Mouse (Mus musculus): Measurements from ENCODE around the gene Aktip. TPM values are rescaled to one million over a fixed set of nuclear protein-coding genes. Genes with fewer than 3 reads are reported as not detected.
A peak's percentile ranks its signal among the peaks of the same experiment; 100 is the strongest.

Gene Aktip
- polyA plus RNA-seq, 1 experiment from 2014 or later = 98.8 TPM

DNA sequence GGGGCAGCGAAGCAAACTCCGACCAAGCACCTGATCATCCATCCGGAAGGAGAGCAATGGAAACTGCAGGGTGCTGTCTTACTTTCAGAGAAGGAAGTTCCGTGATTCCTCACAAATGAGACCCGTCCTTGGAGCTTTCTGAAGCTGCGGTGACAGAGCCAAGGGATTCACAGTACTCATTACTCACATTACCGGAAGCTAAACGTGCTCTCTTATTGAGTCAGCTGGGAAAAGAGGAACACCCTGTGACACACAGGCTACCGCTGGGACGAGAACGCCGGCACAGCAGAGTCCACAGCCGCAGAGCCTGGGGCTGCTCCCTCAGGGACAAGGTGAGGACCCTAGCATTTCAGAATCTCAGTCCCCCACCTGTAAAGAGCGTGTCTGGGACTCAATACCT is 23.6 kb downstream of the Aktip start:
- ATAC-seq (replicated peaks; ENCODE audit: low FRiP score) = no peak
- Histone ChIP-seq H3K27me3 (ENCODE audit: control insufficient read depth, insufficient read depth, low read length) (no peaks in the 10 kb centered on the region), H3K4me2 (ENCODE audit: low read depth, low read length, severe bottlenecking) (no peak overlapping the region), H3K27ac (ENCODE audit: low read depth, low read length) (no peak overlapping the region), H3K9ac (ENCODE audit: low read length) (no peak overlapping the region), H3K9me3 (ENCODE audit: control insufficient read depth, low read length) (no peaks in the 10 kb centered on the region), H3K4me3 (ENCODE audit: low read depth, low read length) (no peak overlapping the region), H3K36me3 (ENCODE audit: control insufficient read depth, insufficient read depth, low read length) (no peaks in the 10 kb centered on the region), H3K4me1 (replicated peaks; ENCODE audit: control insufficient read depth, insufficient read depth, low read length) (peaks cover 2% of the 10 kb centered on the region; the same call in 1 of the 2 replicates)
- DNase-seq (ENCODE audit: low spot score) = no peak
- WGBS = 71% methylated on average over 14 of the region's 14 CpGs

DNA sequence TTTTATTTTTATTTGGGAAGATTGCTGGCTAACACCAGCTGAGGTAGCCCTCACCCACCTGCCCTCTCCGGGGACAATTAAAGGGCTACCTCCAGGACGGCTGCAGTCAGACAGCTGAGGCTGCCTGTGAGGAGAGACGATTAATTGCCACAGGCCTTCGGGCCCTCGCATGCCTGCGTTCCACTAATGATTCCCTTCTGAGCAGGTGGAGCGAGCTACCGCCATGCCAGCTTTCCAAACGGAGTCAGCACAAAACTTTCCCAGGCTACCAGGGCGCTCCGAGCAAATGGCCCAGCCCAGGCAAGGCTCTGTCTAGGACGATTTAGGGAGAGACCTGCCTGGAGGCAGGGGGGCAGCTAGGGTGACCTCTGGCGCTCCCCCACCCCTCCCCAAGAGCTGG is 28.2 kb downstream of the Aktip start:
- Histone ChIP-seq H3K36me3 (ENCODE audit: control insufficient read depth, insufficient read depth, low read length) (no peaks in the 10 kb centered on the region), H3K9ac (ENCODE audit: low read length) (no peak overlapping the region), H3K9me3 (ENCODE audit: control insufficient read depth, low read length) (no peaks in the 10 kb centered on the region), H3K4me1 (replicated peaks; ENCODE audit: control insufficient read depth, insufficient read depth, low read length) (peaks cover 2% of the 10 kb centered on the region; the same call in 1 of the 2 replicates), H3K27ac (ENCODE audit: low read depth, low read length) (no peak overlapping the region), H3K4me2 (ENCODE audit: low read depth, low read length, severe bottlenecking) (no peak overlapping the region), H3K4me3 (ENCODE audit: low read depth, low read length) (no peak overlapping the region), H3K27me3 (ENCODE audit: control insufficient read depth, insufficient read depth, low read length) (no peaks in the 10 kb centered on the region)
- ATAC-seq (replicated peaks; ENCODE audit: low FRiP score) = peak; percentile 51
- WGBS = 60% methylated on average over 13 of the region's 13 CpGs
- DNase-seq (ENCODE audit: low spot score) = peak; percentile 59

DNA sequence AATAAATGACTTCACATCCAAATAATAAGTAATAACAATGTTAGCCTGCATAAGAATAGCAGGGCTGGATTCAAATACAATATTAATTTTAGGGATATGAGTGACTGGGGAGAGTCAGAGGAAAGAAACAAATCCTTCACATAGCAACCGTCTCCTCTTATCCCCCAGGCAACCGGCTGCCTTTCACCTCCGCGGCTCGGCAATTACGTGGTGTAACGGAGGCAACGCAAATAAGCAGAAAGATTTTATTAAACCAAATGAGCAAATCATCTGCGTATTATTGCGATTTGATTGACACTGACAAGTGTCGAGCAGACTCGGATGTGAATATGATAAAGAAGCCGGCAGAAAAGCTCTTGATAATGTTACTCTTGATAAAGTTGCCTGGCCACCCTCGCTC is 28.9 kb downstream of the Aktip start:
- Histone ChIP-seq H3K4me1 (replicated peaks; ENCODE audit: control insufficient read depth, insufficient read depth, low read length) (peaks cover 2% of the 10 kb centered on the region; the same call in 1 of the 2 replicates), H3K27me3 (ENCODE audit: control insufficient read depth, insufficient read depth, low read length) (no peaks in the 10 kb centered on the region), H3K36me3 (ENCODE audit: control insufficient read depth, insufficient read depth, low read length) (no peaks in the 10 kb centered on the region), H3K27ac (ENCODE audit: low read depth, low read length) (no peak overlapping the region), H3K4me2 (ENCODE audit: low read depth, low read length, severe bottlenecking) (no peak overlapping the region), H3K4me3 (ENCODE audit: low read depth, low read length) (no peak overlapping the region), H3K9me3 (ENCODE audit: control insufficient read depth, low read length) (no peaks in the 10 kb centered on the region), H3K9ac (ENCODE audit: low read length) (no peak overlapping the region)
- peak; percentile 69 for DNase-seq (ENCODE audit: low spot score)
- WGBS = 56% methylated on average over 14 of the region's 14 CpGs
- peak; percentile 33; the same call in 1 of the 2 replicates for ATAC-seq (replicated peaks; ENCODE audit: low FRiP score)

DNA sequence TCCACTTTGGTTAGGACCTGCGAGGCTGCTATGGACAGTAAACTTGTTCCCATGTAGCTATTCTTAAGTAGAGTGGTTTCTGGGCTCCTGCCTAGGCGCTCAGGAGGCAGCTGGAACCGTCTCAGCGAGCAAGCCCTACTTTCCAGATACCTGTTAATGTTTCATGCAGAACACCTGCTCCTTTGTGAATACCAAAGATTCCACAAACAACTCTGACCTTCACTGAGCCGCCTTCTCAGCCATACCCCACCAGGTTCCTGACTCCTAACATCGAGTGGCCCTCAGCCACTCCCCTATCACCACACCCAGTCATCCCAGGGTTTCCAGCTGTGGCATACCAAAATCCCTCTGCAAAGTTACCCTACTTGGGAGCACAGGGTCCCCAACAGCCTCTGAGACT is 29.6 kb downstream of the Aktip start:
- Histone ChIP-seq H3K9ac (ENCODE audit: low read length) (no peak overlapping the region), H3K4me2 (ENCODE audit: low read depth, low read length, severe bottlenecking) (no peak overlapping the region), H3K27ac (ENCODE audit: low read depth, low read length) (no peak overlapping the region), H3K9me3 (ENCODE audit: control insufficient read depth, low read length) (no peaks in the 10 kb centered on the region), H3K4me3 (ENCODE audit: low read depth, low read length) (no peak overlapping the region), H3K27me3 (ENCODE audit: control insufficient read depth, insufficient read depth, low read length) (no peaks in the 10 kb centered on the region), H3K36me3 (ENCODE audit: control insufficient read depth, insufficient read depth, low read length) (no peaks in the 10 kb centered on the region), H3K4me1 (replicated peaks; ENCODE audit: control insufficient read depth, insufficient read depth, low read length) (peaks cover 2% of the 10 kb centered on the region; the same call in 1 of the 2 replicates)
- no peak for DNase-seq (ENCODE audit: low spot score)
- 82% methylated on average over 6 of the region's 6 CpGs for WGBS
- ATAC-seq (replicated peaks; ENCODE audit: low FRiP score) = no peak

DNA sequence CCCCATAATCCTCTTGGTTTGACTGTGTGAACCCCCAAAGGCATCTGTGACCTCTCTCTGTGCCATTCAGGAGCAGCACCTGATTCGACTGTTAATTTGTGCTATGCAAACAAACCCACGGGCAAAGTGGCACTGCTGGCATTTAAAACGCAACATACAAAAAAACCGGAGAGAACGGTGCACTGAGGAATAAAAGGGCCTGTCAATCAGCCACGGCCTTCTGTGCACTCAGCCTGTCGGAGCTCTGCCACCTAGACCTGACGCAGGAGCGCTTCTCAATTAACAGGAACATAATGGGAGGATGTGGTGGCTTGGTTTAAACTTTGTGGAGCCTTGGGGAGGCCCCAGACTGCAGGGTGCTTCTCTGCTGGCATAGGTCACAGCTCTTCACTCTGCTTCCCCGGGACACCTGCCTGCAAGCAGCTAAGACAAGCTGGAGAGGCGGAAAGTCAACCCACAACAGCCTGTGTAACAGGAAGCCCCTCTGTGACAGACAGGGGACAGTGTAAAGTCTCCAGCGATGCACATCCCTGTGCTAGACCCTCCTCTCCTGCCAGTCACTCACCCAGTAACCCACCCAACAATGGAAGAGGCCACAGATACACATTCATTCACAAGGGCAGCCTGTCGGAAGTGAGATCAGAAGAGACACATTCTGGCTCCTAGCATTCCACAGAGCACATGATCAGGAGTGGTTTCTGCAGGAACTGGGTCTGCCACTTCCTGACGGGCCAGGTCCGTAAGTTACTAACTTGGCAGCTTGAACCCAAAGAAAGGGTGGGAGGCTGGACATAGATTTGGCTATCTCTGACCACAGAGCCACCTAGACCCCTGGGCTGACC is 39.6 kb downstream of the Aktip start:
- Histone ChIP-seq H3K27ac (ENCODE audit: low read depth, low read length) (peak overlapping the region; percentile 20; the same call in 1 of the 2 replicates), H3K9ac (ENCODE audit: low read length) (no peak overlapping the region), H3K4me1 (replicated peaks; ENCODE audit: control insufficient read depth, insufficient read depth, low read length) (peaks cover 8% of the 10 kb centered on the region; the same call in 1 of the 2 replicates), H3K4me2 (ENCODE audit: low read depth, low read length, severe bottlenecking) (no peak overlapping the region), H3K9me3 (ENCODE audit: control insufficient read depth, low read length) (no peaks in the 10 kb centered on the region), H3K4me3 (ENCODE audit: low read depth, low read length) (no peak overlapping the region), H3K36me3 (ENCODE audit: control insufficient read depth, insufficient read depth, low read length) (no peaks in the 10 kb centered on the region), H3K27me3 (ENCODE audit: control insufficient read depth, insufficient read depth, low read length) (no peaks in the 10 kb centered on the region)
- DNase-seq (ENCODE audit: low spot score) (no peak), ATAC-seq (replicated peaks; ENCODE audit: low FRiP score) (no peak)
- WGBS = 37% methylated on average over 15 of the region's 15 CpGs

DNA sequence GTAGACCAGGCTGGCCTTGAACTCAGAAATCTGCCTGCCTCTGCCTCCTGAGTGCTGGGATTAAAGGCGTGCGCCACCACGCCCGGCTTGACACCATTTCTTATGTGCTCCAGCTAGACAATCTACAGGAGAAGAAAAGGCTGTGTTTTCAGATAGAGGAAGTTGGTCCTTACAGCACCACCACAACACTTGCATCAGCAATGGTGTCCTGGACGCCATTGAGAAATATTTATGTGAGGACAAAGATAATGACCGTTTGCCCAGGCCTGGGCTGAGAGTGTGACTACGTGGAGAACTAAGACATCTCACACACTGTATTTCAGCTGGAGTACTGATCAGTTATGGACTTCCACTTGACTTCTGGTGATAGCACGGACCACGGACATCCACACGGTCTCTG is 41.2 kb downstream of the Aktip start:
- Histone ChIP-seq H3K27ac (ENCODE audit: low read depth, low read length) (no peak overlapping the region), H3K4me3 (ENCODE audit: low read depth, low read length) (no peak overlapping the region), H3K36me3 (ENCODE audit: control insufficient read depth, insufficient read depth, low read length) (no peaks in the 10 kb centered on the region), H3K9ac (ENCODE audit: low read length) (no peak overlapping the region), H3K9me3 (ENCODE audit: control insufficient read depth, low read length) (no peaks in the 10 kb centered on the region; the same call in 1 of the 2 replicates), H3K4me2 (ENCODE audit: low read depth, low read length, severe bottlenecking) (no peak overlapping the region), H3K27me3 (ENCODE audit: control insufficient read depth, insufficient read depth, low read length) (no peaks in the 10 kb centered on the region), H3K4me1 (replicated peaks; ENCODE audit: control insufficient read depth, insufficient read depth, low read length) (peaks cover 8% of the 10 kb centered on the region; the same call in 1 of the 2 replicates)
- ATAC-seq (replicated peaks; ENCODE audit: low FRiP score) (no peak), DNase-seq (ENCODE audit: low spot score) (no peak)
- 96% methylated on average over 10 of the region's 10 CpGs for WGBS

DNA sequence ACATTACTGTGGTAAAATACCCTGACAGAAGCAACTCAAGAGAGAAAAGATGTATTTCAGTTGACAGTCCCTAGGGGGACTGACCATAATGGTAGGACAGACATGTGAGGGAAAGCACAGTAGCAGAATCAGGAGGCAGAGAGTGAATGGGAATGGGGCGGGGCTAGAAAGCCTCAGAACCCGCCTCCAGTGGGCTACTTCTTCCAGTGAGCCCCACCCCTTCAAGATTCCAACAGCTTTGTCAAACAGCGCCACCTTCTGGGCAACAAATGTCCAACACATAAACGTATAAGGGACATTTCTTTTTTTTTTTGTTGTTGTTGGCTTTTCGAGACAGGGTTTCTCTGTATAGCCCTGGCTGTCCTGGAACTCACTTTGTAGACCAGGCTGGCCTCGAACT is 45.2 kb downstream of the Aktip start:
- H3K4me1 ChIP-seq (replicated peaks; ENCODE audit: control insufficient read depth, insufficient read depth, low read length) = no peaks in the 10 kb centered on the region
- no peak overlapping the region for H3K4me2 ChIP-seq (ENCODE audit: low read depth, low read length, severe bottlenecking)
- no peak for DNase-seq (ENCODE audit: low spot score)
- H3K9ac ChIP-seq (ENCODE audit: low read length) = no peak overlapping the region
- WGBS = 41% methylated on average over 6 of the region's 6 CpGs
- H3K27ac ChIP-seq (ENCODE audit: low read depth, low read length) = no peak overlapping the region
- H3K9me3 ChIP-seq (ENCODE audit: control insufficient read depth, low read length) = no peaks in the 10 kb centered on the region; the same call in 1 of the 2 replicates
- no peak for ATAC-seq (replicated peaks; ENCODE audit: low FRiP score)
- H3K4me3 ChIP-seq (ENCODE audit: low read depth, low read length) = no peak overlapping the region
- no peaks in the 10 kb centered on the region for H3K27me3 ChIP-seq (ENCODE audit: control insufficient read depth, insufficient read depth, low read length)
- no peaks in the 10 kb centered on the region for H3K36me3 ChIP-seq (ENCODE audit: control insufficient read depth, insufficient read depth, low read length)

DNA sequence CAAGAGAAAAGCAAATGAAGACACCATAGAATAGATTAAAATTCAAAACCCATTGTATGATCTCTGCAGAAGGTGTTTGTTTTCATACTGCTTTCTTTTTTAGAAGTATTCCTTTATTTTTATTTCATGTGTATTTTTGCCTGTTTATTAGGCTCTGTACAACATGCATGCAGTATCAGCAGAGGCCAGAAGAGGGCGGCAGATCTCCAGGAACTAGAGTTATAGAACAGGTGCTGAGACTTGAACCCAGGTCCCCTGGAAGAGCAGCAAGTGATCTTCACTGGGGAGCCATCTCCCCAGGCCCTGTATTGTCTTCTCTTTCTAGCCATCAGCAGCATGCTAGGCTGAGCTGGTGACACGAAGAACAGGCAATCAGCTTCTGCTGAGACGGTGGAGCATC is 45.9 kb downstream of the Aktip start:
- Histone ChIP-seq H3K9ac (ENCODE audit: low read length) (no peak overlapping the region), H3K4me3 (ENCODE audit: low read depth, low read length) (no peak overlapping the region), H3K4me2 (ENCODE audit: low read depth, low read length, severe bottlenecking) (no peak overlapping the region), H3K9me3 (ENCODE audit: control insufficient read depth, low read length) (no peaks in the 10 kb centered on the region; the same call in 1 of the 2 replicates), H3K27ac (ENCODE audit: low read depth, low read length) (no peak overlapping the region), H3K27me3 (ENCODE audit: control insufficient read depth, insufficient read depth, low read length) (no peaks in the 10 kb centered on the region), H3K4me1 (replicated peaks; ENCODE audit: control insufficient read depth, insufficient read depth, low read length) (no peaks in the 10 kb centered on the region), H3K36me3 (ENCODE audit: control insufficient read depth, insufficient read depth, low read length) (no peaks in the 10 kb centered on the region)
- WGBS = 77% methylated on average over 3 of the region's 3 CpGs
- DNase-seq (ENCODE audit: low spot score) = no peak
- ATAC-seq (replicated peaks; ENCODE audit: low FRiP score) = no peak

DNA sequence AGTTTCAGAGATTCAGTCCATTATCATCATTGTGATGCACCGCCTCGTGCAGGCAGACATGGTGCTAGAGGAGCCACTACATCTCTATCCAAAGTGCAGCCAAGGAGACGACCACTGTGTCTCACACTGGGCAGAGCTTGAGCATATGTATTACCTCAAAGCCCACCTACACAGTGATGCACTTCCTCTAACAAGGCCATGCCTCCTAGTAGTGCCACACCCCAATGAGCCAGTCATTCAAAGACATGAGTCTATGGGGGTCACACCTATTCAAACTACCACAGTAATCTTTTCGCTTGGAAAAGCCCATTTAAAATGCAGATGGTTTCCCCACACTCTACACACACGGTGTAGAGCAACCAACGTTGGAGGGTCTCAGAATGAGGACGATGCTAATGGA is 48.2 kb downstream of the Aktip start:
- no peaks in the 10 kb centered on the region for H3K36me3 ChIP-seq (ENCODE audit: control insufficient read depth, insufficient read depth, low read length)
- WGBS = 89% methylated on average over 7 of the region's 7 CpGs
- H3K9ac ChIP-seq (ENCODE audit: low read length) = no peak overlapping the region
- H3K27ac ChIP-seq (ENCODE audit: low read depth, low read length) = no peak overlapping the region
- DNase-seq (ENCODE audit: low spot score) = no peak
- H3K4me2 ChIP-seq (ENCODE audit: low read depth, low read length, severe bottlenecking) = no peak overlapping the region
- H3K4me3 ChIP-seq (ENCODE audit: low read depth, low read length) = no peak overlapping the region
- H3K9me3 ChIP-seq (ENCODE audit: control insufficient read depth, low read length) = no peaks in the 10 kb centered on the region; the same call in 1 of the 2 replicates
- no peaks in the 10 kb centered on the region for H3K27me3 ChIP-seq (ENCODE audit: control insufficient read depth, insufficient read depth, low read length)
- H3K4me1 ChIP-seq (replicated peaks; ENCODE audit: control insufficient read depth, insufficient read depth, low read length) = no peaks in the 10 kb centered on the region
- ATAC-seq (replicated peaks; ENCODE audit: low FRiP score) = no peak
